Mouse (Mus musculus) cerebellum, adult 11 months (tissue): ENCODE measurements around the gene Fam214a.

Experiments
- DNase-seq: peaks from one replicate; pipeline ENCODE4 v3.0.0; 2022

The Fam214a gene

GRCm38 (mm10) chr9:74952756-74953247 is at the start of gene Fam214a:
Fam214a (plus strand) TSS chr9:74952884.
- peak; percentile 90 for DNase-seq

GRCm38 (mm10) chr9:74904866-74905508 is 47.7 kb upstream of the Fam214a start:
- DNase-seq: peak; percentile 56

GRCm38 (mm10) chr9:74906951-74907350 is 45.7 kb upstream of the Fam214a start:
- no peak for DNase-seq

- no peak for DNase-seq
These were observed 43.4 kb upstream of the Fam214a start for GRCm38 (mm10) chr9:74909245-74909644.

- no peak for DNase-seq
These were observed 42.4 kb upstream of the Fam214a start for GRCm38 (mm10) chr9:74910226-74910759.

- no peak for DNase-seq
These were observed 41.3 kb upstream of the Fam214a start for GRCm38 (mm10) chr9:74911430-74911829.

GRCm38 (mm10) chr9:74911919-74912318 is 40.8 kb upstream of the Fam214a start:
- DNase-seq: no peak

GRCm38 (mm10) chr9:74912619-74913376 is 39.9 kb upstream of the Fam214a start:
- no peak for DNase-seq

- no peak for DNase-seq
These were observed 37.1 kb upstream of the Fam214a start for GRCm38 (mm10) chr9:74915611-74916010.

GRCm38 (mm10) chr9:74920450-74920849 is 32.2 kb upstream of the Fam214a start:
- DNase-seq: no peak

- DNase-seq: no peak
These were observed 31.3 kb upstream of the Fam214a start for GRCm38 (mm10) chr9:74921422-74921821.

- no peak for DNase-seq
These were observed 29.8 kb upstream of the Fam214a start for GRCm38 (mm10) chr9:74922884-74923283.

- no peak for DNase-seq
These were observed 29.2 kb upstream of the Fam214a start for GRCm38 (mm10) chr9:74923291-74923977.

GRCm38 (mm10) chr9:74925220-74925769 is 27.4 kb upstream of the Fam214a start:
- DNase-seq: no peak

- DNase-seq: no peak
These were observed 22.7 kb upstream of the Fam214a start for GRCm38 (mm10) chr9:74929981-74930423.

GRCm38 (mm10) chr9:74930653-74931052 is 22.0 kb upstream of the Fam214a start:
- no peak for DNase-seq

GRCm38 (mm10) chr9:74935289-74935688 is 17.4 kb upstream of the Fam214a start:
- no peak for DNase-seq

- no peak for DNase-seq
These were observed 14.9 kb upstream of the Fam214a start for GRCm38 (mm10) chr9:74937761-74938160.

GRCm38 (mm10) chr9:74938670-74939534 is 13.8 kb upstream of the Fam214a start:
- DNase-seq: no peak

- no peak for DNase-seq
These were observed 5.8 kb upstream of the Fam214a start for GRCm38 (mm10) chr9:74946713-74947402.

- no peak for DNase-seq
These were observed 1.2 kb upstream of the Fam214a start for GRCm38 (mm10) chr9:74951491-74951890.
